Mouse (Mus musculus): ENCODE measurements around the gene Ccdc93. TPM values are rescaled to one million over a fixed set of nuclear protein-coding genes. Genes with fewer than 3 reads are reported as not detected.

The Ccdc93 gene
- polyA plus RNA-seq, 1 experiment from 2014 or later: 10.1 TPM

DNA sequence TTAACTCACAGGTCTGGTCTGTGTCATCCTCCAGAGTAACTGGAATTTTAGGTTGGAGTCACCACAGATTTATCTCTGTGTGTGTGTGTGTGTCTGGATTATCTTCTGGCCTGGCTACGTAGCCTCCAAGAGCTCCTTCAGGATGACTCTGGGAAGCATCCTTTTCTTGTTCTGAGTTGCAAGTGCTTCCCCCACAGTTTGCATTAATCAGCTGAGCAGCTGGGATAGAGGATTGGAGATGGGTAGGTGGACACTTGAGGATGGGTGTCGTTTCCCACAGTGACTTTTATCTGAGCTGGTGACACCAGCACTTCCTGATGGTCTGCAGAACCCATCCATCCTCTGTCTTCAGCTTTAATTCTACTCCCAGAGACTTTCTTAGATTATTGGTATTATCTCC, 116.0 kb downstream of the Ccdc93 start:
- ATAC-seq (replicated peaks; ENCODE audit: low FRiP score, low TSS enrichment, low read depth): no peak
- Histone ChIP-seq H3K36me3 (ENCODE audit: control insufficient read depth, insufficient read depth, low read length) (0 out of 2 replicates have a peak, but pooled peaks cover 7% of the 10 kb centered on the region), H3K4me2 (ENCODE audit: low read length) (no peak overlapping the region), H3K4me1 (replicated peaks; ENCODE audit: control insufficient read depth, insufficient read depth, low read length) (no peaks in the 10 kb centered on the region), H3K4me3 (ENCODE audit: low read depth, low read length) (no peak overlapping the region), H3K9me3 (ENCODE audit: control insufficient read depth, low read length) (no peaks in the 10 kb centered on the region), H3K27me3 (replicated peaks; ENCODE audit: control insufficient read depth, insufficient read depth, low read length) (no peaks in the 10 kb centered on the region), H3K27ac (ENCODE audit: low read depth) (no peak overlapping the region), H3K9ac (ENCODE audit: low read length) (no peak overlapping the region)
- WGBS: 68% methylated on average over 2 of the region's 2 CpGs
- DNase-seq (ENCODE audit: low spot score): no peak

- WGBS: 84% methylated on average over 4 of the region's 4 CpGs
- DNase-seq (ENCODE audit: low spot score) (no peak), ATAC-seq (replicated peaks; ENCODE audit: low FRiP score, low TSS enrichment, low read depth) (no peak)
- H3K27me3 ChIP-seq (replicated peaks; ENCODE audit: control insufficient read depth, insufficient read depth, low read length): no peaks in the 10 kb centered on the region
- no peak overlapping the region for H3K4me2 ChIP-seq (ENCODE audit: low read length)
- H3K4me1 ChIP-seq (replicated peaks; ENCODE audit: control insufficient read depth, insufficient read depth, low read length): no peaks in the 10 kb centered on the region
- peaks cover 23% of the 10 kb centered on the region for H3K36me3 ChIP-seq (ENCODE audit: control insufficient read depth, insufficient read depth, low read length)
- H3K4me3 ChIP-seq (ENCODE audit: low read depth, low read length): no peak overlapping the region
- no peaks in the 10 kb centered on the region for H3K9me3 ChIP-seq (ENCODE audit: control insufficient read depth, low read length)
- no peak overlapping the region for H3K9ac ChIP-seq (ENCODE audit: low read length)
- H3K27ac ChIP-seq (ENCODE audit: low read depth): no peak overlapping the region
These were observed 117.8 kb downstream of the Ccdc93 start for GRCm38 (mm10) chr1:121548667-121549066.

- Histone ChIP-seq H3K9me3 (ENCODE audit: control insufficient read depth, low read length) (no peaks in the 10 kb centered on the region), H3K4me3 (ENCODE audit: low read depth, low read length) (no peak overlapping the region), H3K4me1 (replicated peaks; ENCODE audit: control insufficient read depth, insufficient read depth, low read length) (no peaks in the 10 kb centered on the region), H3K4me2 (ENCODE audit: low read length) (no peak overlapping the region), H3K36me3 (ENCODE audit: control insufficient read depth, insufficient read depth, low read length) (peaks cover 29% of the 10 kb centered on the region), H3K27ac (ENCODE audit: low read depth) (no peak overlapping the region), H3K27me3 (replicated peaks; ENCODE audit: control insufficient read depth, insufficient read depth, low read length) (no peaks in the 10 kb centered on the region), H3K9ac (ENCODE audit: low read length) (no peak overlapping the region)
- no peak for ATAC-seq (replicated peaks; ENCODE audit: low FRiP score, low TSS enrichment, low read depth)
- WGBS: 79% methylated on average over 4 of the region's 4 CpGs
- DNase-seq (ENCODE audit: low spot score): no peak
These were observed 118.6 kb downstream of the Ccdc93 start for GRCm38 (mm10) chr1:121549456-121549855.

DNA sequence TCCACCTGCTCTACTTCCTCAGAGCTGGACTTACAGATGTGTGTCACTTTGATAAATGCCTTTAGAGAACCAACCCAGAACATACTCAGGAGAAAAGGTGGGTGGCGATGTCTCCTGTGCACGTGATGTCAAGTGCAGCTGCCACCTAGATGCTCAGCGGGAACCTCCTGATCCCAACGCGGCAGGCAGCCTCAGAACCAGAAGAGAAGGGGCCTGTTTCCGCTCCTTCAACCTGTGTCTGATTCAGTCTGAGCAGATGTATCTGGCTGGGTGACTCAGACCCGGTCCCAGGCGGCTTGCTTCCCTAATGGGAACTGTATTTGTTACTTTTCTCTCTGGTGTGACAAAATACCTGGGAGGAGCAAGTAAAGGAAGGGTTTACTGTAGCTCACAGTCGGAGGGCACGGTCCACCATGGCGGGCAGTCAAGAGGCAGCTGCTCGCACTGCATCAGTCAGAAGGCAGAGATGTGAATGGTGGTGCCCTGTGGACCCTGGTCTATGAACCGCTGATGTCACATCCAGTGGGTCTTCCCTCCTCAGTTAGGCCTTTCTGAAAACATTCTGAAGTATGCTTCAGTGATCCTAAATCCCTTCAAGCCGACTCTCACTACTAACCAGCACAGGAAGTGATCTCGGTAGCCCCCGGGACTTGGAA, 120.1 kb downstream of the Ccdc93 start:
- Histone ChIP-seq H3K9ac (ENCODE audit: low read length) (no peak overlapping the region), H3K9me3 (ENCODE audit: control insufficient read depth, low read length) (no peaks in the 10 kb centered on the region), H3K4me2 (ENCODE audit: low read length) (no peak overlapping the region), H3K27me3 (replicated peaks; ENCODE audit: control insufficient read depth, insufficient read depth, low read length) (no peaks in the 10 kb centered on the region), H3K36me3 (ENCODE audit: control insufficient read depth, insufficient read depth, low read length) (peaks cover 44% of the 10 kb centered on the region), H3K4me1 (replicated peaks; ENCODE audit: control insufficient read depth, insufficient read depth, low read length) (no peaks in the 10 kb centered on the region), H3K27ac (ENCODE audit: low read depth) (no peak overlapping the region), H3K4me3 (ENCODE audit: low read depth, low read length) (no peak overlapping the region)
- ATAC-seq (replicated peaks; ENCODE audit: low FRiP score, low TSS enrichment, low read depth) (no peak), DNase-seq (ENCODE audit: low spot score) (no peak)
- 87% methylated on average over 16 of the region's 16 CpGs for WGBS

DNA sequence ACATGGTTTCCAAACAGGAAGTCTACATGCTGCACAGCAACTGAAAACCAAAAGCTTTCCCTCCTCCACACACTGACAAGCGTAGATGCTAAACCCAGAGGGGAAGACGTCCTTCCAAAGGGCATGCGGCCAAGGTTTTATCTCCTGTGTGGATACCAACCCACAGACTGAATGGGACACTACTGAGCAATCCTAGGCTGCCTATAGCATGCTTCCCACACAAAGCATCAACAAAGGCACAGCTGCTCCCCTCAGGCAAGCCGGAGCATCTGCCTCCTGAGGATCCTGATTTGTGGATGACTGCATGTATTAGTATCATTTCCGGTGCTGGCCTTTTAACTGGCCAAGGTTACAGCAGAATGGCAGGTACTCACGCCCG, 120.6 kb downstream of the Ccdc93 start:
- peaks cover 48% of the 10 kb centered on the region for H3K36me3 ChIP-seq (ENCODE audit: control insufficient read depth, insufficient read depth, low read length)
- ATAC-seq (replicated peaks; ENCODE audit: low FRiP score, low TSS enrichment, low read depth) (no peak), DNase-seq (ENCODE audit: low spot score) (no peak)
- H3K9me3 ChIP-seq (ENCODE audit: control insufficient read depth, low read length): no peaks in the 10 kb centered on the region
- no peak overlapping the region for H3K4me3 ChIP-seq (ENCODE audit: low read depth, low read length)
- H3K27me3 ChIP-seq (replicated peaks; ENCODE audit: control insufficient read depth, insufficient read depth, low read length): no peaks in the 10 kb centered on the region
- WGBS: 80% methylated on average over 7 of the region's 7 CpGs
- H3K4me1 ChIP-seq (replicated peaks; ENCODE audit: control insufficient read depth, insufficient read depth, low read length): no peaks in the 10 kb centered on the region
- no peak overlapping the region for H3K27ac ChIP-seq (ENCODE audit: low read depth)
- H3K4me2 ChIP-seq (ENCODE audit: low read length): no peak overlapping the region
- no peak overlapping the region for H3K9ac ChIP-seq (ENCODE audit: low read length)

Other genes starting within 250 kb of the Ccdc93 start
- gene Insig2, start 98.5 kb upstream of the Ccdc93 start, polyA plus RNA-seq (2014; fragmentation: Nextera tagmentation; extraction: Ambion mirVana): 16.0 and 16.4 TPM in 2 replicates
- 0.09 TPM in 1 of 2 replicates, not detected in the other for gene Htr5b, start 97.4 kb downstream of the Ccdc93 start, polyA plus RNA-seq (2014; fragmentation: Nextera tagmentation; extraction: Ambion mirVana)
- gene Ddx18, start 136.9 kb downstream of the Ccdc93 start, polyA plus RNA-seq (2014; fragmentation: Nextera tagmentation; extraction: Ambion mirVana): 78.1 and 84.1 TPM in 2 replicates